Mouse (Mus musculus) G1E (cell line): Measurements from ENCODE around the gene Pomp.

Experiments used
- CTCF ChIP-seq: IDR thresholded peaks from 2 replicates; pipeline ENCODE4 v1.5.1; 2012; ENCODE audit warnings: low read depth, low read length, inconsistent platforms, mixed read lengths
- GATA1 ChIP-seq: IDR thresholded peaks from 2 replicates; pipeline ENCODE4 v1.6.1; 2012; ENCODE audit warnings: borderline replicate concordance, low read length, inconsistent platforms, mixed read lengths

- TF ChIP-seq CTCF (no peak), GATA1 (no peak)
These were observed 199 bp upstream of the Pomp start for GRCm38 (mm10) chr5:147860076-147860448.
